ENCODE assay signal across 9 mouse cellular contexts in the genomic region with DNA sequence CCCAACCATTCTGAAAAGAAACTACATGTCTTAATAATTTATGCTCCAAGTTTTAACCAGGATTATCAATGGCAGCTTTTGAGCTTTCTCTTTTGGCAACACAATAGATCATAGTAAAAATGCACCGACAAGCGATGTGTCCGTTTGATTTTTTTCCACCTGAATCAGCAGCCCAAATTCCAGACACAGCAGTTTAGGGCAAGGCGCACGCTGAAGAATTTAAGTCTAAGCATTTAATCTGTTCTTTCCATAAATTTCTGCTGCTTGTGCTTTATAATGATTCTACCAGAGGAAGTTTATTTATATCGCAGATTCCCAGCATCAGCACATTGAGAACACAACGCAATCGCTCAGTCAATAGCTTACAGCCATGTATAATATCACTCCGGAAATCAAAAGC.
DNase-seq lines count a peak whose midpoint lies in the region; ATAC-seq lines count a peak whose summit lies in the region.
"Had no signal": no experiment of that assay in that cellular context is flagged by ENCODE, and none has a peak within 500 bp of the region (broad histone marks: within the 10 kb centered on the region; RNA-seq: fewer than 3 reads in every experiment).

No protein-coding gene starts in this region.

- H3K4me1 ChIP-seq in heart, embryonic 15.5 days (replicated peaks), result peaks cover 11% of the 10 kb centered on the region; the same call in 1 of the 2 replicates
- H3K4me1 ChIP-seq in embryonic facial prominence, embryonic 11.5 days (ENCODE audit: control insufficient read depth, insufficient read depth, low read length), result no peaks in the 10 kb centered on the region
- H3K4me1 ChIP-seq in hindbrain, embryonic 15.5 days (replicated peaks), result peaks cover 12% of the 10 kb centered on the region
- H3K4me1 ChIP-seq in midbrain, embryonic 11.5 days (ENCODE audit: control insufficient read depth, insufficient read depth, low read length), result peaks cover 4% of the 10 kb centered on the region; the same call in 1 of the 2 replicates

- no peaks in the 10 kb centered on the region for H3K27me3 ChIP-seq in heart, embryonic 15.5 days
- H3K27me3 ChIP-seq in embryonic facial prominence, embryonic 11.5 days (ENCODE audit: control insufficient read depth, insufficient read depth, low read length), result no peaks in the 10 kb centered on the region
- no peaks in the 10 kb centered on the region for H3K27me3 ChIP-seq in hindbrain, embryonic 15.5 days
- H3K27me3 ChIP-seq in midbrain, embryonic 11.5 days (ENCODE audit: control insufficient read depth, insufficient read depth, low read length), result no peaks in the 10 kb centered on the region

- H3K4me2 ChIP-seq in heart, embryonic 15.5 days, result peak overlapping the region; percentile 55
- H3K4me2 ChIP-seq in embryonic facial prominence, embryonic 11.5 days (ENCODE audit: low read depth, low read length), result peak overlapping the region; percentile 15; the same call in 1 of the 2 replicates
- peak overlapping the region; percentile 52 for H3K4me2 ChIP-seq in hindbrain, embryonic 15.5 days
- H3K4me2 ChIP-seq in midbrain, embryonic 11.5 days, result peak overlapping the region; percentile 25

- no peak overlapping the region for H3K27ac ChIP-seq in heart, embryonic 15.5 days
- H3K27ac ChIP-seq in embryonic facial prominence, embryonic 11.5 days (replicated peaks; ENCODE audit: low read depth, low read length), result no peak overlapping the region
- peak overlapping the region; percentile 53 for H3K27ac ChIP-seq in hindbrain, embryonic 15.5 days (replicated peaks)
- H3K27ac ChIP-seq in midbrain, embryonic 11.5 days (ENCODE audit: low read depth, low read length), result no peak overlapping the region

- H3K4me3 ChIP-seq in heart, embryonic 15.5 days, result peak overlapping the region; percentile 34
- H3K4me3 ChIP-seq in embryonic facial prominence, embryonic 11.5 days (ENCODE audit: low read depth, low read length), result 0 out of 2 replicates have a peak overlapping the region, but pooled peaks have one; percentile 13
- peak overlapping the region; percentile 19 for H3K4me3 ChIP-seq in hindbrain, embryonic 15.5 days
- peak overlapping the region; percentile 0; the same call in 1 of the 2 replicates for H3K4me3 ChIP-seq in midbrain, embryonic 11.5 days (ENCODE audit: low read depth, low read length)
- H3K4me3 ChIP-seq: erythroblast, embryonic 14.5 days had no signal

- no peak for ATAC-seq in heart, embryonic 15.5 days (replicated peaks; ENCODE audit: insufficient number of reproducible peaks, insufficient read depth, low FRiP score, low read depth)
- ATAC-seq in embryonic facial prominence, embryonic 11.5 days (replicated peaks; ENCODE audit: insufficient number of reproducible peaks, low FRiP score, low TSS enrichment, low read depth), result no peak
- no peak; the same call in 1 of the 2 replicates for ATAC-seq in hindbrain, embryonic 15.5 days (ENCODE audit: low FRiP score, low read depth)
- ATAC-seq in midbrain, embryonic 11.5 days (ENCODE audit: low FRiP score), result no peak
- no peak for ATAC-seq in monocyte, adult 5-6 weeks (replicated peaks; ENCODE audit: insufficient number of reproducible peaks, low FRiP score, low TSS enrichment, poor library complexity, severe bottlenecking)

- intact Hi-C loops in heart, postnatal 36 days (cut with DNase I), result no loop called here

- no peak for DNase-seq in heart, postnatal 36 days
- DNase-seq in embryonic facial prominence, embryonic 11.5 days (ENCODE audit: low spot score), result no peak
- DNase-seq in midbrain, embryonic 11.5 days (ENCODE audit: low spot score, missing footprints), result no peak
- DNase-seq in thymus, postnatal 10 days (ENCODE audit: low spot score in 2 of 2), result no peak
- DNase-seq in yolk sac, embryonic 10.5 days (ENCODE audit: low spot score), result no peak

- no peaks in the 10 kb centered on the region for H3K9me3 ChIP-seq in heart, embryonic 15.5 days (replicated peaks)
- H3K9me3 ChIP-seq in embryonic facial prominence, embryonic 11.5 days (replicated peaks; ENCODE audit: control insufficient read depth, low read length), result no peaks in the 10 kb centered on the region
- H3K9me3 ChIP-seq in hindbrain, embryonic 15.5 days, result no peaks in the 10 kb centered on the region
- H3K9me3 ChIP-seq in midbrain, embryonic 11.5 days (ENCODE audit: control insufficient read depth, low read length), result no peaks in the 10 kb centered on the region

- WGBS in heart, embryonic 15.5 days, result 51% methylated on average over 9 of the region's 9 CpGs
- WGBS in embryonic facial prominence, embryonic 11.5 days, result 65% methylated on average over 9 of the region's 9 CpGs
- WGBS in hindbrain, embryonic 15.5 days, result 42% methylated on average over 9 of the region's 9 CpGs
- WGBS in midbrain, embryonic 11.5 days, result 54% methylated on average over 9 of the region's 9 CpGs

- no peak overlapping the region for H3K9ac ChIP-seq in heart, embryonic 15.5 days
- H3K9ac ChIP-seq in embryonic facial prominence, embryonic 11.5 days (replicated peaks; ENCODE audit: low read length), result no peak overlapping the region
- H3K9ac ChIP-seq in hindbrain, embryonic 15.5 days, result no peak overlapping the region
- H3K9ac ChIP-seq in midbrain, embryonic 11.5 days (ENCODE audit: low read length), result no peak overlapping the region

- no peaks in the 10 kb centered on the region for H3K36me3 ChIP-seq in heart, embryonic 15.5 days
- H3K36me3 ChIP-seq in embryonic facial prominence, embryonic 11.5 days (replicated peaks; ENCODE audit: control insufficient read depth, insufficient read depth, low read depth, low read length), result no peaks in the 10 kb centered on the region
- no peaks in the 10 kb centered on the region for H3K36me3 ChIP-seq in hindbrain, embryonic 15.5 days
- H3K36me3 ChIP-seq in midbrain, embryonic 11.5 days (ENCODE audit: control insufficient read depth, insufficient read depth, low read length), result no peaks in the 10 kb centered on the region
